Mouse (Mus musculus): ENCODE data around the gene Myo3b. TPM values are rescaled to one million over a fixed set of nuclear protein-coding genes. Genes with fewer than 3 reads are reported as not detected.

Gene Myo3b
- polyA plus RNA-seq, 1 experiment from 2014 or later: not detected

DNA sequence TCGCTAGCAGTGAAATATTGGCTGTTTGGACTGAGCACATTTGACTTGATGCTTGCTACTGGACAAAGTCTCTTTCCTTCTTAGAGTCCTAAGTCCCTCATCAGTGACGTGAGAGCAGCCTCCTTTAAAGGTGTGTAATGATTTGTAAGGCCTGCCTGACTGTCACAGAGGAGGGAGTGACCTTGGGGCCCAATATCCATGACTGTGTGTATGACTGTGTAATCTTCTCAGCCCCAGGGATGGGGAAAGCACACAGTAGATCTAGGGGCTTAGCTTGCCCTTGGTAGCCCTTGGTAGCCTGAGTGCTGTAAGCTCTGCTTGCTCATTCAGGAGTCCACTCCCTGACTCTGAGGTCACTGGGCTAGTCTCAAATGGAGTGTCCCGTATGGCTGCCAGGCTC lies 276.8 kb downstream of the Myo3b start:
- Histone ChIP-seq H3K27ac (replicated peaks) (no peak overlapping the region), H3K4me3 (replicated peaks) (no peak overlapping the region), H3K9me3 (replicated peaks) (no peaks in the 10 kb centered on the region), H3K4me2 (replicated peaks) (no peak overlapping the region), H3K27me3 (no peaks in the 10 kb centered on the region), H3K36me3 (no peaks in the 10 kb centered on the region), H3K9ac (no peak overlapping the region), H3K4me1 (no peaks in the 10 kb centered on the region)
- WGBS: 83% methylated on average over 3 of the region's 3 CpGs
- ATAC-seq (ENCODE audit: insufficient number of reproducible peaks, low FRiP score, low TSS enrichment, low read depth): no peak

DNA sequence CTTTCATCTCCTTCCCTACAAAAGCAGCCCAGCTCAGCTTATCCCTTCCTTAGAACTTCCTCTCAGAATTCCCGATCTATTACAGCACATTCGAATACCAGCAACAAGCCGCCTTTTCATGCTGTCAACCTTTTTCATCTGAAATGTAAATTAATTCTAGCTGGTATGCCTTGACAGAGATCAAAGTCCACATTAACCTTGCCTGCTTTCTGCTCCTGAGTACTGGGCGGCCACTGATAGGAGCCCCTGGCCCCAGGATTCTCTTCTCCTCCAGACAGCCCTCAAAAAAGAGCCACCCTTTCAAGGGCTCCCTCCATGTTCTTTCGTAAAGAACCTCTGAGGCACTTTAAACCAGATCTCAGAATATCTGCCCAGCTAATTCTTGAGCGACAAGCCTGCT lies 278.9 kb downstream of the Myo3b start:
- H3K36me3 ChIP-seq: no peaks in the 10 kb centered on the region
- no peak overlapping the region for H3K4me3 ChIP-seq (replicated peaks)
- no peak overlapping the region for H3K4me2 ChIP-seq (replicated peaks)
- no peak for ATAC-seq (ENCODE audit: insufficient number of reproducible peaks, low FRiP score, low TSS enrichment, low read depth)
- WGBS: 22% methylated on average over 6 of the region's 6 CpGs
- no peak overlapping the region for H3K27ac ChIP-seq (replicated peaks)
- no peaks in the 10 kb centered on the region for H3K27me3 ChIP-seq
- no peak overlapping the region for H3K9ac ChIP-seq
- no peaks in the 10 kb centered on the region for H3K4me1 ChIP-seq
- no peaks in the 10 kb centered on the region for H3K9me3 ChIP-seq (replicated peaks)

DNA sequence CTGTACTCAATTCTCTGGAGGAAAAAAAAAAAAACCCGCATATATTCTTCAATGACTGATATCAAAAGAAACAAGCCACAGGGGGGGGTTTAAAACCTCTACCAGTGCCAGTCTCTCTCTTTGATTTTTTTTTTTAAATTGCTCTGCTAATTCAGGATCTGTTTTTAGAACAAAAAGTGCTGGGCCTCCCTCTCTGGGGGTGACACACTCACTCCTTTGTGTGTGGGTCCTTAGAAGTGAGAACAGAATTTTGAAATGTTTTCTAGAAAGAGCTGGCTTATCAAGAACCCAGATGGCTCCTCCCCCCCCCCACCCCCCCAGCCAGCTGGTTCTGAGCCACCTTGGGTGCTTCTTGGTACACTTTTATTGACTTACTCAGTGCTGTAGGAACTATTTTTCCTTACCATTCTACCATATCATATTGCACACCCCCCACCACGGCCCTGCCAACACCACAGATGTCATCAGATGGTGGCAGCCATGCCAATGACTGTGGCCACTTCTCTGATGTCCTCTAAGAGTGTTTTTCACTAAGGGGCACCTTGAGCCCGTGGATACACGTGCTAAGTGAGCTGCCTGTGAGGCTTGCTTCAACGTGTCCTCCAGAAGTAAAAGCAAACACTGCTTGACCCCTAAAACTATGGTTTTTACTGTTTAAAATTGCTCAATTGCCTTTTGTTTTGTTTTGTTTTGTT lies 280.1 kb downstream of the Myo3b start:
- no peaks in the 10 kb centered on the region for H3K36me3 ChIP-seq
- no peaks in the 10 kb centered on the region for H3K4me1 ChIP-seq
- H3K9ac ChIP-seq: no peak overlapping the region
- no peak overlapping the region for H3K4me2 ChIP-seq (replicated peaks)
- H3K4me3 ChIP-seq (replicated peaks): no peak overlapping the region
- H3K27me3 ChIP-seq: no peaks in the 10 kb centered on the region
- ATAC-seq (ENCODE audit: insufficient number of reproducible peaks, low FRiP score, low TSS enrichment, low read depth): no peak
- H3K9me3 ChIP-seq (replicated peaks): no peaks in the 10 kb centered on the region
- 47% methylated on average over 5 of the region's 5 CpGs for WGBS
- H3K27ac ChIP-seq (replicated peaks): no peak overlapping the region

DNA sequence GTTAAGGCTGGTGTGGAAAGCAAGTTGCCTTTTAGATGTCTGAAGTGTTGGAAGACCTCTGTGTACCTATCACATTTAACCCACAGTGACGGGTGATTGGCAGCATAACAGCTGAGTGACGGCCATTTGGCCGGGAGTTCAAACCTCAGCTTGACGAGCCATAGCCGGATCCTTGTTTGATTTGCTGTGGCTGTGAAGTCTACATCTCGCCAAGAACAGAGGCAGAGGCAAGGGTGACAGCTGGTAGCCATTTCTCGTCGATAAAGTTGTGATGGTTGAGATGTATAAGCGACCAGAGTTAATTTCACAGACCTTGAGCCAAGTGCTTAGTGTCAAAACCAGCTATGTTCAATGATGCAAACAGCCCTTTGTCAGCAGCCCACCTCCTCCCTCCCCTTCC lies 283.8 kb downstream of the Myo3b start:
- Histone ChIP-seq H3K27me3 (no peaks in the 10 kb centered on the region), H3K4me3 (replicated peaks) (no peak overlapping the region), H3K36me3 (no peaks in the 10 kb centered on the region), H3K9me3 (replicated peaks) (no peaks in the 10 kb centered on the region), H3K4me1 (no peaks in the 10 kb centered on the region), H3K4me2 (replicated peaks) (no peak overlapping the region), H3K27ac (replicated peaks) (no peak overlapping the region), H3K9ac (no peak overlapping the region)
- no peak for ATAC-seq (ENCODE audit: insufficient number of reproducible peaks, low FRiP score, low TSS enrichment, low read depth)
- 54% methylated on average over 9 of the region's 9 CpGs for WGBS

DNA sequence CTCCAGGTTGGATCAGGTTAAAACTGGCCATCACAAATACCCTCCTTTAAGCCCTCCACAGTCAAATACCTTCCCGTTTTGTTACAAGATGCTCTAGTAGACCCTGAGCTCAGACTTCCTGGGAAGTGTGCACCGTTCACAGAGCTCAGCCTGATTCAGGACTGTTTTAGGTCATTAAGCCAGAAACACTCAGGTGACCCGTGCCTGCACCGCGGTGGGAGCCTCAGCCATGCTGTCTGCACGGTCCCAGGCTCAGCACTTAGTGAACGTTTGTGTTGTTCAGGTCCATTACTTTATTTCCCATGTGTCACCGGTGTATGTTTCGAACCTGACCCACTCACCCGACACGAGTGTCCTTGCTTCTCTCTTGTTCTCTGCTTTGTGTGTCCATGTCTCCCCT lies 288.7 kb downstream of the Myo3b start:
- Histone ChIP-seq H3K9ac (no peak overlapping the region), H3K4me2 (replicated peaks) (no peak overlapping the region), H3K36me3 (no peaks in the 10 kb centered on the region), H3K27me3 (no peaks in the 10 kb centered on the region), H3K27ac (replicated peaks) (no peak overlapping the region), H3K4me1 (no peaks in the 10 kb centered on the region), H3K9me3 (replicated peaks) (no peaks in the 10 kb centered on the region), H3K4me3 (replicated peaks) (no peak overlapping the region)
- 80% methylated on average over 11 of the region's 11 CpGs for WGBS
- ATAC-seq (ENCODE audit: insufficient number of reproducible peaks, low FRiP score, low TSS enrichment, low read depth): no peak

DNA sequence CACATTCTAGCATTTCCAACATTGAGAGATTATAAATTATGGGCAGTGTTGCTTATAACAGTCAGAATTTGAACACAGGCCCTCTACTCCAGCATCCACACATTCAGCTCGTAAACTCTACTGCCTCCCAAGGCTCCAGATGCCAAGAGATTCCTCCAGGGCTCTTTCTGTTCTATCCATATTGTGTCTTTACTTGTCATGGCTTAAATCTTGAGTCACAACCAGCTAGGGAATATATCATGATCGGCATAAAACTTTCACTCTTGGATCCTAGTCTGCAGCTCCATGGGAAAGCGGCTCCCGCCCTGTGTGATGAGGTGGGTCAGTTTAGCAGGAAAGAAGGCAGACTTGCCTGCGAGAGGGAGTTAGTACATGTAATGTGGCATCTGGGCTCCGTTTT lies 294.0 kb downstream of the Myo3b start:
- Histone ChIP-seq H3K4me3 (replicated peaks) (no peak overlapping the region), H3K36me3 (no peaks in the 10 kb centered on the region), H3K27me3 (no peaks in the 10 kb centered on the region), H3K27ac (replicated peaks) (no peak overlapping the region), H3K9ac (no peak overlapping the region), H3K4me1 (peaks cover 15% of the 10 kb centered on the region), H3K9me3 (replicated peaks) (no peaks in the 10 kb centered on the region), H3K4me2 (replicated peaks) (no peak overlapping the region)
- WGBS: 86% methylated on average over 6 of the region's 6 CpGs
- no peak for ATAC-seq (ENCODE audit: insufficient number of reproducible peaks, low FRiP score, low TSS enrichment, low read depth)

DNA sequence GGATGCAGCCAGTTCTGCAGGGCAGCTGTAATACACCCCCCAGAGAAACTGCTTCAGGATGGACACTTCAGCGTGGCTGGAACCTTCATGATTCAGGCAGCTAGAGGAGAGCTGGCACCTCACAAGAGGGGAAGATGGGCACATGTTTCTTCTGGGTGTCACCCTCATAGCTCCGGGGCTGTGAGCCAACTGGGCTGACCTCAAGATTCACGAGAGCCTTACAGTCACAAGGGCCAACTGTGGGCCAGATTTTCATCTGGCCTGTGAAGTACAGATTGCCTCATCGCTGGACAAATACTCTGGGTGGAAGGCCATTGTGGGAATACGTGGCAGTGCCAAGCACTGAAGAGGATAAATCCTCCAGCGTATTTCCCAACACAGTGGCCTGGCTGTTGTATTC lies 294.6 kb downstream of the Myo3b start:
- Histone ChIP-seq H3K4me2 (replicated peaks) (no peak overlapping the region), H3K9ac (no peak overlapping the region), H3K4me3 (replicated peaks) (no peak overlapping the region), H3K4me1 (peaks cover 18% of the 10 kb centered on the region), H3K27ac (replicated peaks) (no peak overlapping the region), H3K36me3 (no peaks in the 10 kb centered on the region), H3K27me3 (no peaks in the 10 kb centered on the region), H3K9me3 (replicated peaks) (no peaks in the 10 kb centered on the region)
- WGBS: 89% methylated on average over 6 of the region's 6 CpGs
- ATAC-seq (ENCODE audit: insufficient number of reproducible peaks, low FRiP score, low TSS enrichment, low read depth): no peak

DNA sequence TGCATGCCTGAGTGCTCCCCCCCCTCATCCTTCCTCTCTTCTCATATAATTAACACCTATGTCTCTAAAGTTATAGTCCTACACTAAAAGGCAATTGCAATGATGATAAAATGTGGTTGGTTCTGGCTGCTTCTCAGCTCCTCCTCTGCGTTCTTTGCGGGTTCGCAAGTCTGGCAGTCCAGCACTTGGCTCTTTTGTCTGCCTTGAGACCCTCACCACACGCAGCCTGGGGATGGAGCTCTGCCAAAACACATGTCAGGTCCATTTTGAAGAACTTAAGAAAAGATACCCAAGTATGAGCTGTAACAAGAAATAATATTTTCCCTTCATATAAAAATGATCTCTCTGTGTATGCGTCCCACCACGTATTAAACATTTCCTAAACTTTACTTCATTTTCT lies 297.6 kb downstream of the Myo3b start:
- no peaks in the 10 kb centered on the region for H3K9me3 ChIP-seq (replicated peaks)
- H3K27ac ChIP-seq (replicated peaks): no peak overlapping the region
- H3K27me3 ChIP-seq: no peaks in the 10 kb centered on the region
- no peak overlapping the region for H3K4me2 ChIP-seq (replicated peaks)
- H3K4me3 ChIP-seq (replicated peaks): no peak overlapping the region
- H3K36me3 ChIP-seq: no peaks in the 10 kb centered on the region
- 61% methylated on average over 6 of the region's 6 CpGs for WGBS
- ATAC-seq (ENCODE audit: insufficient number of reproducible peaks, low FRiP score, low TSS enrichment, low read depth): no peak
- H3K4me1 ChIP-seq: peaks cover 18% of the 10 kb centered on the region
- H3K9ac ChIP-seq: no peak overlapping the region

DNA sequence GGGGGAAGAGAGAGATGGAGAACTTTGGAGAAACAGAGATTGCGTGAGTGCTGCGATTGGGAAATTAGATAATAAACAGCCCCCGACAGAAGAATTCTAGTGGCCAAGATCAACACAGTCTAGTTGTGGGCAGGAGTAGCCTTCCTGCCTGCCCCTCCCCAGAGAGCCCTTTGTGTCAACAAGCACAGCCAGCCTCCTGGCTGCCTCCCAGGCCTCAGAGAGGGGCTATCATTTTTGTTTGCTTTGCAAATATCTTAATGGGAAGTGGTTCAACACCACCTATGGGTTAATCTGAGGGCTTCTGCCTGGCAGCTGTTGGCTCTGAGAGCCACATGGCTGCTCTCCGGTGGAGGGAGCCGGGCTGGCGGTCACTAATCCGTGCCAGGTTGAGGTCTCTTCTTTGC lies 298.3 kb downstream of the Myo3b start:
- no peaks in the 10 kb centered on the region for H3K36me3 ChIP-seq
- peak overlapping the region; percentile 55; the same call in 1 of the 2 replicates for H3K27ac ChIP-seq (replicated peaks)
- H3K27me3 ChIP-seq: no peaks in the 10 kb centered on the region
- H3K4me3 ChIP-seq (replicated peaks): no peak overlapping the region
- H3K9me3 ChIP-seq (replicated peaks): no peaks in the 10 kb centered on the region
- peaks cover 18% of the 10 kb centered on the region for H3K4me1 ChIP-seq
- H3K4me2 ChIP-seq (replicated peaks): no peak overlapping the region
- peak; percentile 57; the same call in 1 of the 2 replicates for ATAC-seq (ENCODE audit: insufficient number of reproducible peaks, low FRiP score, low TSS enrichment, low read depth)
- no peak overlapping the region for H3K9ac ChIP-seq
- 19% methylated on average over 7 of the region's 7 CpGs for WGBS

DNA sequence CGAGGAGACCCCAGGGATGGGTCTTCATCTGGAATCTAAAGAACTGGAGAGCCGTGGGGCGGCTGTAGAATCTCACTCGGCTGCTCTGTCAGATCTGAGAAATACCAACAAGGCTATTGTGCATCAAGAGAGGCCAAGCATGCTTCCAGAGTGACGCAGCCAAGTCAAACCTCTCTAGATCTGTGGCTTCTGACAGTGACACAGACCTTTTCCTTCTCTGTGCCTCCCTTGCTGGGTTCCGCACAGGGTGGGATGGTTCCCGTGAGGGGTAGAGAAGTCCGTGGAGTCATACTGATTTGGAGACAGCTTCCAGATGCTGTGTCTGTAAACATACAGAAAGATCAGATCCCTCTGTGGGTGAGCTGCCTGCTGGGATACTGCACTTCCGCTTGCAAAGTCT lies 298.9 kb downstream of the Myo3b start:
- H3K27me3 ChIP-seq: no peaks in the 10 kb centered on the region
- H3K4me1 ChIP-seq: peaks cover 18% of the 10 kb centered on the region
- no peak overlapping the region for H3K9ac ChIP-seq
- H3K9me3 ChIP-seq (replicated peaks): no peaks in the 10 kb centered on the region
- no peak for ATAC-seq (ENCODE audit: insufficient number of reproducible peaks, low FRiP score, low TSS enrichment, low read depth)
- WGBS: 37% methylated on average over 9 of the region's 9 CpGs
- H3K36me3 ChIP-seq: no peaks in the 10 kb centered on the region
- peak overlapping the region; percentile 55; the same call in 1 of the 2 replicates for H3K27ac ChIP-seq (replicated peaks)
- no peak overlapping the region for H3K4me3 ChIP-seq (replicated peaks)
- no peak overlapping the region for H3K4me2 ChIP-seq (replicated peaks)

DNA sequence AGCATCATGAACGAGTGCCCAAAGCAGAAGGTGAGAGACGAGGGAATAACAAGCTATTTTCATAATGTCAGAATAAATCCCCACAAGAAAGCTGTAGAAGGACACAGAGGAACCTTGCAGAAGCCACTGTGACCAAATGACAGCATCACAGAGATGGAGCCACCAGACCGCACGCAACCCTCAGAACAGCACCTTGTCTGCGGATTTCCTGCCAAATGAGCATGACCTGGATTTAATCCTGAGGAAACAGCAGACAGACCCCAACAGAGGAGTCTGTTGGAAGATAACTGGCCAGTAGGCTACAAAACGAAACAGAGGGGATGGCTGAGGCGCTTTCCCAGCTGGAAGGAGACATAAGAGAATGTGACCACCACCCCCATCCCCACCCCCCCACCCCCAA lies 300.1 kb downstream of the Myo3b start:
- H3K27ac ChIP-seq (replicated peaks): no peak overlapping the region
- H3K4me2 ChIP-seq (replicated peaks): no peak overlapping the region
- no peak overlapping the region for H3K4me3 ChIP-seq (replicated peaks)
- H3K27me3 ChIP-seq: no peaks in the 10 kb centered on the region
- H3K36me3 ChIP-seq: no peaks in the 10 kb centered on the region
- 53% methylated on average over 7 of the region's 7 CpGs for WGBS
- H3K9ac ChIP-seq: no peak overlapping the region
- ATAC-seq (ENCODE audit: insufficient number of reproducible peaks, low FRiP score, low TSS enrichment, low read depth): no peak
- H3K9me3 ChIP-seq (replicated peaks): no peaks in the 10 kb centered on the region
- peaks cover 18% of the 10 kb centered on the region for H3K4me1 ChIP-seq

DNA sequence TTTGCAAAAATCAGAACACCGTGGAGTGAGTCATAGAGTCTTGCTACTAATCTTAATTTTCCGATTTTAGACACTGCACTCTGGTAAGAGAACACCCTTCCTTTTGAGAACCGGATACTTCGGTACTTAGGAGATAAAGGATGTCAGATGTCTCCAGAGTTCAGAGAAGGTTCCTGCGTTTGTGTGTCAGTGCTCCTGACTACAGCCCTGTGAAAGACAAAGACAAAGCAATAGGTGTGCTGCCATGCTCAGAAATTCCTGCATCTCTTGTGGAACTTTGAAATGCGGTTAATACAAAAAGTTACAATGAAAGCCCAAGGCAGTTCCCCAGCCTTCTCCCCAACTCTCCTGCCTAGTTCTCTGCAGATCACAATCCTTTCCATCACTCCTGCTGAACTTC lies 300.6 kb downstream of the Myo3b start:
- H3K4me3 ChIP-seq (replicated peaks): no peak overlapping the region
- no peak overlapping the region for H3K4me2 ChIP-seq (replicated peaks)
- ATAC-seq (ENCODE audit: insufficient number of reproducible peaks, low FRiP score, low TSS enrichment, low read depth): no peak
- no peak overlapping the region for H3K27ac ChIP-seq (replicated peaks)
- no peaks in the 10 kb centered on the region for H3K9me3 ChIP-seq (replicated peaks)
- H3K36me3 ChIP-seq: no peaks in the 10 kb centered on the region
- H3K4me1 ChIP-seq: peaks cover 18% of the 10 kb centered on the region
- no peaks in the 10 kb centered on the region for H3K27me3 ChIP-seq
- no peak overlapping the region for H3K9ac ChIP-seq
- 32% methylated on average over 6 of the region's 6 CpGs for WGBS

All from embryonic facial prominence, embryonic 15.5 days (tissue).